Mouse (Mus musculus): ENCODE data around the gene Zscan4f. TPM values are rescaled to one million over a fixed set of nuclear protein-coding genes. Genes with fewer than 3 reads are reported as not detected.

The Zscan4f gene
- not detected in 2 replicates for polyA plus RNA-seq (2012; rRNA removed; ENCODE audit: low replicate concordance)

GRCm38 (mm10) chr7:11397615-11398014 is at the start of gene Zscan4f:
Gene Zscan4f, plus strand, starts transcription at chr7:11397915.

Other genes with a start within 250 kb of the Zscan4f start
- not detected in 2 replicates for gene Zscan4d, start 231.8 kb upstream of the Zscan4f start, polyA plus RNA-seq (2012; rRNA removed; ENCODE audit: low replicate concordance)
- not detected in 2 replicates for gene Zscan4e, start 87.2 kb upstream of the Zscan4f start, polyA plus RNA-seq (2012; rRNA removed; ENCODE audit: low replicate concordance)
- not detected in 2 replicates for gene Zscan4-ps2, start 116.4 kb downstream of the Zscan4f start, polyA plus RNA-seq (2012; rRNA removed; ENCODE audit: low replicate concordance)
- gene Zscan4-ps3, start 211.4 kb downstream of the Zscan4f start, polyA plus RNA-seq (2012; rRNA removed; ENCODE audit: low replicate concordance), result not detected in 2 replicates

Data from duodenum, adult 2 months (tissue).